Mouse (Mus musculus) E14TG2a.4 (cell line): ENCODE results near the gene Hnrnpu.

ENCODE experiments used
- CTCF ChIP-seq: conservative IDR thresholded peaks from 2 replicates; pipeline ENCODE4 v1.5.1; 2014; ENCODE audit warnings: low read length
- POU5F1 ChIP-seq: IDR thresholded peaks from 2 replicates; pipeline ENCODE4 v1.6.1; 2014; ENCODE audit warnings: low read length, borderline replicate concordance

DNA sequence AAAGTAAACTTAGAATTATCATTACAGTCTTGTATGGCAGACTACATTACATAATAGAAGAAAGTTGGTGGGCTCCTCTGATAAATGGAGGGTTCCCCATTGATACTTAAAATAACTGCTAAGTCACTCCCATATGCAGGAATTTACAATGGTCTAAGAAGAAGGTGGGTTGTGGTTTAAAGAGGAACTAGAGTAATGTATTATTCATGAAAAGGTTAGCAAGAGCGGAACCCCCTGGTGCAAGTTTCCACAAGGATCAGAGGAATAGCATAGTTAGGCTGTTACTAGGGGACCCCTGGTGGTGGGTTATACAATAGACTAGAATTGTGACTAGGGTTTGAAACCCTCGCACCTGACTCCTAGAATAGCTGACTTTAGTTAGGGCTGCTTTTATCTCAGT is 23.1 kb upstream of the Hnrnpu start:
- peak; percentile 84; the same call in 1 of the 2 replicates for TF ChIP-seq POU5F1
- peak; percentile 35 for TF ChIP-seq CTCF
